Mouse (Mus musculus): Measurements from ENCODE around the gene Nmd3.

Gene Nmd3

GRCm38 (mm10) chr3:69721814-69722186, at the start of gene Nmd3:
Nmd3 (plus strand) TSS chr3:69721985.
- peak; percentile 87 for DNase-seq

GRCm38 (mm10) chr3:69673351-69673750, 48.4 kb upstream of the Nmd3 start:
- DNase-seq, result no peak

GRCm38 (mm10) chr3:69674206-69674605, 47.6 kb upstream of the Nmd3 start:
- DNase-seq, result no peak

- no peak for DNase-seq
These were observed 32.0 kb upstream of the Nmd3 start for GRCm38 (mm10) chr3:69689791-69690190.

GRCm38 (mm10) chr3:69690939-69691338, 30.8 kb upstream of the Nmd3 start:
- DNase-seq, result no peak

- no peak for DNase-seq
These were observed 21.8 kb upstream of the Nmd3 start for GRCm38 (mm10) chr3:69699851-69700500.

- no peak for DNase-seq
These were observed 19.9 kb upstream of the Nmd3 start for GRCm38 (mm10) chr3:69701905-69702304.

- no peak for DNase-seq
These were observed 19.4 kb upstream of the Nmd3 start for GRCm38 (mm10) chr3:69702421-69702820.

- no peak for DNase-seq
These were observed 12.5 kb upstream of the Nmd3 start for GRCm38 (mm10) chr3:69709043-69709929.

- DNase-seq, result no peak
These were observed 9.7 kb upstream of the Nmd3 start for GRCm38 (mm10) chr3:69711907-69712600.

- no peak for DNase-seq
These were observed 4.3 kb upstream of the Nmd3 start for GRCm38 (mm10) chr3:69717476-69717875.

GRCm38 (mm10) chr3:69722187-69722867, 542 bp downstream of the Nmd3 start:
- no peak for DNase-seq

- no peak for DNase-seq
These were observed 1.4 kb downstream of the Nmd3 start for GRCm38 (mm10) chr3:69723161-69723560.

- DNase-seq, result no peak
These were observed 9.1 kb downstream of the Nmd3 start for GRCm38 (mm10) chr3:69730930-69731329.

- no peak for DNase-seq
These were observed 12.2 kb downstream of the Nmd3 start for GRCm38 (mm10) chr3:69733939-69734338.

GRCm38 (mm10) chr3:69755192-69755591, 33.4 kb downstream of the Nmd3 start:
- DNase-seq, result peak; percentile 38

GRCm38 (mm10) chr3:69755968-69756367, 34.2 kb downstream of the Nmd3 start:
- peak; percentile 17 for DNase-seq

GRCm38 (mm10) chr3:69756499-69756898, 34.7 kb downstream of the Nmd3 start:
- DNase-seq, result peak; percentile 75

GRCm38 (mm10) chr3:69757456-69757855, 35.7 kb downstream of the Nmd3 start:
- peak; percentile 39 for DNase-seq

- peak; percentile 59 for DNase-seq
These were observed 38.3 kb downstream of the Nmd3 start for GRCm38 (mm10) chr3:69760081-69760480.

GRCm38 (mm10) chr3:69761195-69761594, 39.4 kb downstream of the Nmd3 start:
- DNase-seq, result peak; percentile 45

GRCm38 (mm10) chr3:69762838-69763368, 41.1 kb downstream of the Nmd3 start:
- no peak for DNase-seq

Data from cerebellum, adult 9-11 months (tissue).